Mouse (Mus musculus) myocyte (in vitro differentiated cells): Measurements from ENCODE around the gene Alg14.

Source experiments
- CEBPB ChIP-seq: IDR thresholded peaks from 2 replicates; pipeline ENCODE4 v1.6.1; 2011; ENCODE audit warnings: mild to moderate bottlenecking, moderate library complexity; ENCODE audit not compliant: poor library complexity, insufficient read depth, severe bottlenecking
- E2F4 ChIP-seq: IDR thresholded peaks from one replicate; pipeline ENCODE4 v1.6.1; 2011; ENCODE audit warnings: mild to moderate bottlenecking, control low read depth, moderate library complexity; ENCODE audit not compliant: insufficient read depth
- MAX ChIP-seq: IDR thresholded peaks from one replicate; pipeline ENCODE4 v1.6.1; 2011; ENCODE audit warnings: low read depth, mild to moderate bottlenecking, control low read depth
- MYOD1 ChIP-seq, 3 experiments: IDR thresholded peaks; one replicate each; pipeline ENCODE4 v1.6.1; 2011; ENCODE audit warnings: control low read depth in 2 of 3, low read depth in 2 of 3, mild to moderate bottlenecking in 2 of 3, moderate library complexity in 1 of 3; ENCODE audit not compliant: insufficient read length in 2 of 3, control insufficient read depth in 1 of 3
- MYOG ChIP-seq, 3 experiments: IDR thresholded peaks; one replicate each; pipeline ENCODE4 v1.6.1; 2011; ENCODE audit warnings: control low read depth in 2 of 3, low read depth in 2 of 3, mild to moderate bottlenecking in 2 of 3; ENCODE audit not compliant: insufficient read length in 2 of 3, control insufficient read depth in 1 of 3, insufficient read depth in 1 of 3
- POLR2A ChIP-seq: IDR thresholded peaks from one replicate; pipeline ENCODE4 v1.6.1; 2011; ENCODE audit warnings: low read depth, mild to moderate bottlenecking, control low read depth, moderate library complexity; ENCODE audit not compliant: insufficient read length
- POLR2AphosphoS2 ChIP-seq: IDR thresholded peaks from one replicate; pipeline ENCODE4 v1.6.1; 2011; ENCODE audit warnings: low read depth, control low read depth; ENCODE audit not compliant: insufficient read length
- SRF ChIP-seq: IDR thresholded peaks from one replicate; pipeline ENCODE4 v1.6.1; 2011; ENCODE audit warnings: low read depth; ENCODE audit not compliant: control insufficient read depth, insufficient read length
- TCF12 ChIP-seq: IDR thresholded peaks from one replicate; pipeline ENCODE4 v1.6.1; 2011; ENCODE audit warnings: mild to moderate bottlenecking, control low read depth; ENCODE audit not compliant: poor library complexity, insufficient read depth, severe bottlenecking
- TCF3 ChIP-seq: IDR thresholded peaks from one replicate; pipeline ENCODE4 v1.6.1; 2011; ENCODE audit warnings: low read depth, control low read depth; ENCODE audit not compliant: insufficient read length
- USF1 ChIP-seq: IDR thresholded peaks from one replicate; pipeline ENCODE4 v1.6.1; 2011; ENCODE audit warnings: low read depth, mild to moderate bottlenecking, control low read depth, moderate library complexity

DNA sequence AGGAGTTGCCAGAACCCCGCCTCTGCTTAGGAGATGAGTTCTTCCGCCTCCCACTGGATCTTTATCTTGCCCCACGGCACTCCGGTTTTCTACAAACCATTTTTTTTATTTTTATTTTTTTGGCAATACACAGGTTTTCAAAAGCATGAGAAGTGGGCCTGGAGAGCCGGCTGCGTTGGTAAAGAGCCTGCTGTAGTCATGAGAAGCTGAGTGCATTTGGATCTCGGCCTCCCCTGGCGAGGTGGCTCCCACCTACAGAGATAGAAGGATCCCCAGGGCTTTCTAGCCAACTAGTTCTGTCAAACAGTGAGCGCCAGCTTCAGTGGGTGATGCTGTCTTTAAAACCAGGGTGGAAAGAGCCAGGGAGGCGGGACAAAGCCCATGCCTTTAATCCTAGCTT lies 34.2 kb upstream of the Alg14 start:
- no peak for TF ChIP-seq CEBPB
- TF ChIP-seq MYOG (IDR thresholded peaks at IDR 0.05; ENCODE audit: control insufficient read depth in 1 of 3, insufficient read depth in 1 of 3, insufficient read length in 2 of 3, low read depth in 2 of 3) = no peak
- TF ChIP-seq E2F4 = no peak
- no peak for TF ChIP-seq POLR2A
- TF ChIP-seq USF1 = no peak
- no peak for TF ChIP-seq TCF12
- TF ChIP-seq MYOD1 (IDR thresholded peaks at IDR 0.05; ENCODE audit: control insufficient read depth in 1 of 3, insufficient read length in 2 of 3, low read depth in 2 of 3) = no peak
- TF ChIP-seq SRF = no peak
- TF ChIP-seq POLR2AphosphoS2 = no peak
- TF ChIP-seq TCF3 = no peak
- no peak for TF ChIP-seq MAX
